Mouse (Mus musculus): ENCODE results near the gene Ppp2r2c.

The Ppp2r2c gene

DNA sequence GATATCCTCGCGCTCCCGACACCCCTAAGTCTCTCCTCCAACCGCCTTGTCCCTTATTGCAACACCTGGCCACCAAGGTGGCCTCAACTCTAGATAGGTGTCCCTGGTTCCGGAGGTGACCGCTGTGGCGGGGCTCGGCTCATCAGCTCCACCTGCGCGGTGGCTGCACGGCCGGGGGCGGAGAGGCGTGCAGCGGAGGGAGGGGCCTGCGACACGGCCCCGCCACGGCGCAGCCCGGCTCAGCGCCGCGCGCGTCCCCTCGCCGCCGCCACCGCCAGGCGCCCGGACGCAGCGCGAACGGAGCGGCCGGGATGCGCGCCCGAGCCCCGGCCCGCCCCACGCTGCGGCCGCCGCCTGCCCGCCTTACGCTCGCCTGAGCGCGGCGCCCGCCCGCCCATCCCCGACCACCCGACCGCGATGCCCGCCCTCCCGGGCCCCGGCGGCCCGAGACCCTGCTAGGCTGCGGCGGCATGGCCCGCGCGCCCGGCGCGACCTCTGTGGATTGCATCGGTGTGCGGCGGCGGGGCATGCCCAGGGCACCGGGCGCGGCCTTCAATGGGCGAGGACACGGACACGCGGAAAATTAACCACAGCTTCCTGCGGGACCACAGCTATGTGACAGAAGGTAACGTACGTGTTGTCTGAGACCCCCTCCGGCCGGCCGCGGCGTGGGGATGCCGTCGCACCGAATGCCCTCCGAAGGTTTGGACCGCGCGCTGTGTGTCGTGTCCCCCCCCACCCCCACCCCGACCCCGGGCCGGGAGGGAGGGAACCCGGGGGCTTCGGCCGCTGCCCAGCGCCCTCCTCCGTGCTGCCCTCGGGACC is at the start of gene Ppp2r2c:
Gene Ppp2r2c, plus strand, starts transcription at position 248 of the 825 bp plus-strand sequence.
- no peak for DNase-seq

DNA sequence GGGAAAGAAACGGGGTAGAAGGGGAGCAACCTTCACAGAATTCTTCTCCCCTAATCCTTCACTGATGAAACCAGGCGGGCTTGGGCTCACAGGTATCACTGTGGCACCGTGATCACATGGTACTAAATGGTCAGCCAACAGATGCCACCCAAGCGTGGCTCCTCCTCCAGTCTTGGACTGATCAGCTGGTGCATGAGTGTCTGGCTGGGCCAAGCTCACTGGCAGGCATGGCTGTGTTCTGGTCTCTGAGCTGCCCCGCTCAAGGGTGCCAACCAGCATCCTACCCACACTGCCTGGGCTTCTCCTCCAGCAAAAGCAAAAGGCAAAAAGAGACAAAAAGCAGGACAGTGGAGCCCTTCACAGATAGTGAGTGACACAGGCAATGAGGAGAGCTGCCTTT is 48.6 kb upstream of the Ppp2r2c start:
- no peak for DNase-seq

DNA sequence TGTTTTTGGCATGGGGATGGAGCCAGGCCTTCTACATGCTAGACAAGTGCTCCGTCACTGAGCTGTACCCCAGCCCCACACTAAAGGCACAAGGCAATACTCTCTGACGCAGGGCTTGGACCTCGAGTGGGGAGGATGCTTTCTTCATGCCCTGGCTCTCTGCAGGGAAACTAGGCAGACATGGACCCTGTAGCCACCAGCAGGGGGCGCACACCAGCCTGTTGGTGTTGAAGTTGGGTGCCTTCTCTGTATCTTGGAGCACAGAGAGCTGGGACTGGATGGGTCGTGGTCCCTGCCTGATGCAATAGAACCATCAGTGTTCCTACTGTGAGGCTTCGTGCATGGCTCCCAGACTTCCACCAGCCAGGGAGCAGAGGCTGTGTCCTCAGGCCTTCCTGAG is 48.2 kb upstream of the Ppp2r2c start:
- DNase-seq: peak; percentile 69

DNA sequence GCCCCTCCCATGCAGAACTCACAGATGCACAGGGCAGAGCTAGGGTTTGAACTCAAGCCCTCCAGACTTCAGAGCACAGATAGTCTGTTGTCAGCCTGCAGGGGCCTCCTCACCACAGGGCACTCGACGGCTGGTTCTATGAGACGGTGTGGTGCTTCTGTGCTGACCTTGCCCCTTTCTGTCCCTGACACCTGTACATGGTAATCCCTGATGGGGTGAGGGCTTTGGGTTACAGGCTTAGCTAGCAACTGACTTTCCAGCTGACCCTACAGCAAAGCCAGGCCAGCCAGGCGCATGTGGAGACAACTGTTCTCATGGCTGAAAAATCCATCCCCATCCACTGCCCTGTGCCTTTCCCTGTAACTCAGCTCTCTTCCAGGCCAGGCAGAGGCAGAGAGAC is 45.4 kb upstream of the Ppp2r2c start:
- no peak for DNase-seq

DNA sequence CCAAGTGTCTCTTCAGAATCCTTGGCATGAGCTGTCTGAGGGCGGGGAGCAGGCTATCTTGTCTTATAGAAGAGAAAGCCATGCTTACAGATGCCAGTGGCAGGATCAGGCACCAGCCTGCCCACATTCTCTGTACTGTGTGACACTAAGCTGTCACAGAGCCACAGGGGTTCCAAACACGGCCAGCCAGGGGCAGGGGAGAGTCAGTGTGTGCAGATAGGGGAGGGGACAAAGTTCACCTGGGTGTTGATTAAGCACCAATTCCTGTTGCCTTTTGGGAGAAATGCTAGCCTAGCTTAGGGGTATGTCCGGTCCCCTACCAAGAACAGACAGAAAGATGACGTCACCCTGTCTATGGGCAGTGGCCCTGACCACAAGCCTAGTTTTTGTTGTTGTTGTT is 39.2 kb upstream of the Ppp2r2c start:
- no peak for DNase-seq

DNA sequence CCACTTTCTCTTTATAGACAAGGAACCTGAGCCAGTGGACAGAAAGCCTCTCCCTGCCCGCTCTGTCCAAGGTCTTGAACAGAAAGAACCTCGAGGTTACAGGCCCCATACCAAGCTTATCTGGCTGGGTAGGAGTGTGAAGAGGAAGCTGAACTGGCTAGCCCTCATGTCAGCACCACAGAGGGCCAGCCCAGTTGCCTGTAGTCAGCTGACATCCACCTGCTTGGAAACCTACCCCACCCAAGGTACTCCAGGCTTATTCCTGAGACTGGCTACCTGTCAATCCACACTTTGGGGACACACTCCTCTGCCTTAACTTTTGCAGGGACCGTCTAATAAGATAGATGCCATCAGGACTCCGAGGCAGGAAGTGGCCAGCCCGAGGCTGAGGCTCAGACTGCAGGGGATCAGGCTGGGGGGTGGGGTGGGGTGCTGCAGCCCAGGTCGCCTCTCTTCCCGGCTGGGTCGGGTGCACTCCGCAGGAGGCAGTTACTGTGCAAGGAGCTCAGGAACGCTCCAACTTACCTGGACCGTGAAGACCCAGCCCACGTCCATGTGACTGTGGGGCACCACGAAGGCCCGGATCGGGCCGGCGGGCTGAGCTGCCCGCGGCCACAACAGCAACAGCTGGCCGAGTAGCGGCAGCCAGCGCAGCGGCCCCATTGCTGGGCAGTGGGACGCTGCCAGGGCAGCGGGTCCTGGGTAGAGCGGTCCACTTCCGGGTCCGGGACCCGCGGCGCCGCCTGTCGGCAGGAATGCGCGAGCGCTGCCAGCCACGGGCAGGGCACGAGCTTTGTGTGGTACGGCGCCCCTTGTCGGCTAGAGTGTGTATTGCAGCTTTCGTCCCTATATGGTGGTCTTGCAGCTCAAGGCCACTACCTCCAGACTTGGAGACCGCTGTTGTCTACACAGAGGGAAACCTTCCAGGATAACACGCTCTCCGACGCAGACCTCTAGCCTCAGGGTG is 38.1 kb upstream of the Ppp2r2c start, which contains the start of gene Man2b2:
Gene Man2b2, minus strand, starts transcription at position 741 of the 967 bp plus-strand sequence.
- DNase-seq: peak; percentile 96

DNA sequence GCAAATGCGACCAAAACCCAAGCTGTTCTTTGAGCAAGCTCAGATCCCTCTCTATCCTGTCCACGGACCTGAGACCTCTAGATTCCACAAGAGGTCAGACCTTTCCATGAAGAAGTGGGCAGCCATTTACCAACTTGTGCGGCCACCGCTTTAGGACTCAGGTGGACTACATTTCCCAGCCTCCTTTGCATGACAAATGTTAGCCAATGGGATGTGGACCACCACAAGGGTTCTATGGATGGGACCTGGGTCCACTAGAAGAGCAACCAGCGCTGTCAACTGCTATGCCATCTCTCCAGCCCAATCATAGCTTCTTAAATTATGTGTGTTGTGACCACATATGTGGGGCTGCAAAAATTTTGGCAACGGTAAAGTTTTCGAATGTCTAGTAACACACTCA is 37.0 kb upstream of the Ppp2r2c start:
- DNase-seq: peak; percentile 47

DNA sequence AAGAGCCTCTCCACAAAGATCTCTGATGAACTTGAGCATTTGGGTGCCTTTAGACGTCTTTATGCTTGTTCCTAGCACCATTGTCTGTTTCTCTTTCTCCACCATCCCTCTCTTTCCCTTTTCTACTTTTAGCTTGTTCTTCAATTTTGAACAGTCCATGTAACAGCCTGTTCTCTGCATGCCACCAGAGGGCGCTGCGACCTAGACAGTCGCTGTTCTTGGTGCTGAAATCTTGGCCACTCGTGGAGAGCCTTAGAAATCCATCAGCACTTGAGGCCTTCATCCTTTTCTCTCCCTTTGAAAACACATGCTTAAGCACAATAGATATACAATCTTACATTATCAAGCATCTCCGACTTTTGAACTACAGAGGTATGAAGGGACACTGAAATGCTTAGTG is 32.4 kb upstream of the Ppp2r2c start:
- DNase-seq: peak; percentile 67

DNA sequence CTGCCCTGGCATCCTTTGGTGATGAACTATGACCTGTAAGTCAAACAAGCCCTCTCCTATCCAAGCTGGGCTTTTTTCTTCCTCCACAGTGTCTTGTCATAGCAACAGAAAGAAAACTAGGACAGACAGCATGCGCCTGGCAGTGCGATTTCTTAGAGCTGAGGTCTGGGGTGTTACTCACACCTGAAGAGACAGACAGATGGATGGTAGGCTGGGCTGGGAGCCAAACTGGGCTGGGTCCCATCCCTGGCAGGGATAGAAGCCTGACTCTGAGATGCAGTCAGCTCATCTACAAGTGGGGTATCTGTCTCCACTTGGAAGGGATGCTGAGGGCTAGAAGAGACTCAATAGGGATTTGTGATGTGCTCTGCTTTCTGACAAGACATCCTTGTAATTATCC is 29.3 kb upstream of the Ppp2r2c start:
- no peak for DNase-seq

DNA sequence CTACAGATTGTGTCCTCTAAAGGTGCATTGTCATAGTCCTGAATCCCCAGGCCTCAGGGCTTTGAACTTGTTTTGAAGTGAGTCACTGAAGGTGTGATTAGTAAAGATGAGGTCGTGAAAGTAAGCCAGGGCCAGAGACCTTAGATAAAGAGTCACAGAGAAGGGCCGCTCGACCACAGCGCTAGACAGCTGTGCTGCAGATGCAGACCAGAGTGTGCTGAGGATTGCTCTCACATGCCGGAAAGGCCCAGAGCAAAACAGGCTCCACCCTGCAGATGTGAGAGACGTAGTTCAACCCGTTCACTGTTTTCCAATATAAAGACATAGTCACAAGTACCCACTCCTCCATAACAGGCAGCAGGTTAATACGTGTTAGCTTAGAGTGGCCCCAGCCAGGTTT is 28.7 kb upstream of the Ppp2r2c start:
- no peak for DNase-seq

DNA sequence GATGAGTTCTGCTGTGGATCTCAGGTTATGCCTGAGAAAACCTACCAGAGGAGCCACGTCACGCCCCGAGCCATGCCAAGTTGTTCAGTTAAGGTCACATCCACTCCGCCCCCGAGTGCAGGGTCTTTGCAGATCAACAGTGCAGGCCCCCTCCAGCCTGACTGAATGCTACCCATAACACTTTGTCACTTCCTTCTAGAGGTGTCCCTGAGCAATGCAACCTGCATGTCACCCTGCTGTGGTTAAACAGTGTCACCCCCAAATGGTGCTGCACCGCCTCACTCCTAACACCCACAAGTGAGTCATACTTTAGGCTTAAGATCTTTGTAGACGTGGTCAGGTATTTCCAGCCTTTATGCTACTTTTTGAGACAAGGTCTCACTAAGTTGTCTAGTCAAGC is 28.2 kb upstream of the Ppp2r2c start:
- no peak for DNase-seq

DNA sequence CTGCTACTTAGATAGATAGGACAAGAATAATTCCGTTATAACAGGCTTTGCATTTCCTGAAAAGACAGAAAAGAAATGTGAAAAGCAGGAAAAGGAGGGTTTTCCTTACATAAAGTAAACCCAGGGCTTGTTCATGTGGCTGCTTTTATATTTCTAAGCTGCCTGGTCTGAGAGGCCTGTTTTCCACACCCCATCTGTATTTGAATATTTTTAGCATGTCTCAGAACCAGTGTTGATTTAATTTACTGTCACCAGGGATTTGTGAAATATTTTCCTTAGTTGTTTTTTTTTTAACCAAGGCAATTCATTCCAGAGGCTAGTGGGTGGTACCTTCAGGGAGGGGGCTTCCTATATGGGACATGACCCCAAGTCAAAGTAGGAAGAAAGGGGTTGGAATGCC is 26.6 kb upstream of the Ppp2r2c start:
- DNase-seq: no peak

DNA sequence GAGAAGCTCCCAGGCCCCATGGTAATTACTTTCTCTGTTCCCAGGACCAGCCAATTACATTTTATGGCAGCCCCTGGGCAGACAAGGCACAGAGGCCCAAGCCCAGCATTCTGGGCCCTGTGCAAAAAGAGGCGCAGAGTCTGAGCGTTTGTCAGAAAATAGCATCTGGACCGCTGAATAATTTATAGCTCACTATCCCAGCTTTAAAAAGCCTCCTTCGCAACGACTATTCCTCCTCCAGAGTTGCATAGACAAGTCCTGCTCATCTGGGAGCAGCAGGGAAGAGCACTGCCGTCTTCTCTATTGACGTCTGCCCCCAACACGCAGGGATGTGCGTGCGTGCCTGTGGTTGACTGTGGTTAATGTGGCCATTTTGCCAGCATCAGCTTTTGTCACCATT is 23.8 kb upstream of the Ppp2r2c start:
- DNase-seq: no peak

DNA sequence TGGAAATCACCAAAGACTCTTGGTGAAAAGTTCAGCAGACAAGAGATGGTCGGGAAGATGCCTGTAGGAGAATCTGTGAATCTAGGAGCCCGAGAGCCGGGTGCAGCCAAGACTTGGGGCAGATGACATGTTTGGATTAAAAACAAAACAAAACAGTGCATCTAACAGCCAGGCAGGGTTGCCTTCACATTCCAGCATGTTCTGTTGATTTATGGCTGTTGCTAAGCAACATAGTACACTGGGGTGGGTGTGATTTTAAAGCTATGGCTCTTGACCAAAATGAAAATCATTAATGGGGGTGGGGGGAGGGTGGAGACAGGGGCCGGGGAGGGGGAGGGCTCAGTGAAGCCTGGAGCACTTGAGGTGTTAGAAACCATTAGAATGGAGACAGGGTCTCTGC is 16.7 kb upstream of the Ppp2r2c start:
- DNase-seq: no peak

DNA sequence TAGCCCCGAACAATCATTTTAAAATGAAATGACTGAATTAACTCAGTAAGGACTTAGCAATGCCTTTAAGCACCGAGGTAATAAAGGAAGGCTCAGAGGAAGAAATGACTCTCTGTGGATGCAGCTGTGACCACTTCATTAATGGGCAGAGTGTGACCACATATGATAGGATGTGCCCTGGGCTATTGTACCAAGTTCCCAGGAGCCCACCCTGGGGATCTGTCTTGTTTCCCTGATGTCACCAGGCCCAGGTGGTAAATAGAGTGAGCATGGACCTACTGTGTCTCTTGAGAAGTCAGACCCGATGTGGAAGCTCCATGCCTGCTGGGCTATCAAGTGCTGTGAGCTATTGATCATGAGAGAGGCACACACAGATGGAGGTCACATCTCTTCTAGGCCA is 13.1 kb upstream of the Ppp2r2c start:
- no peak for DNase-seq

DNA sequence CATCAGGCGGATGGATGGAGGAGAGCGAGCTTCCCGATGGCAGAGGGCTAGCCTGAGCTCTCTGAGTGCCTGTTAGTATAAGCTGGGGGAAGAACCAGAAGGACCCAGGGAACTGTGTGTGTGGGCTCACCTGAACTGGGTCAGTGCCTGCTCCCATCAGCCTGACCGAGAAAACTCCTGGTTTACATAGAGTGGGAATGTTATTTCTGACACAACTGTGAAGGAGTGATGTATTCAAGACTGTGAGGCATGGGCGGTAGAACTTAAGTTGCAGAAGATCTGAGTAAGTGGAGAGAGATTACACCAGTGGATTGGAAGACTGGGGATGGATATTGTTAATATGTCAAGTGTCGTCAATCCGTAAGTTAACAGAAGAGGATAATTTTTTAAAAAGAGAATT is 11.8 kb upstream of the Ppp2r2c start:
- DNase-seq: no peak

DNA sequence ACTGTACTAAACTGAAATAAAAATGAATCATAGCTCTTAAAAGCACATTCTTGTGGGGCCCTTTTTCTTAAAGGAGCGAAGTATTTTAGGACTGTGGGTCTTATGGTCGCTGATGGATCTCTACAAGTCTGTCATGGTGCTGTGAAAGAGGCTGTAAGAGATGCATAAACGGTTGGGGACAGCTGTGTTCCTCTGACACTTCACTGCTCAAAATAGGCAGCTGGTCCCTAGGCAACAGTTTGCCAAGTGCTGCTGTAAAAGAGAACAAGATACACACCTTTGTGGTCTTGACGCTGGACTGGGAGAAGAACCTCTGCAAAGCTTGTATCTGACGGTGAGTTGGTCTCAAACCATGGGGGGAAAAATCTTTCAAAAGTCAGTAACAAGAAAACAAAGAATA is 10.8 kb upstream of the Ppp2r2c start:
- no peak for DNase-seq

DNA sequence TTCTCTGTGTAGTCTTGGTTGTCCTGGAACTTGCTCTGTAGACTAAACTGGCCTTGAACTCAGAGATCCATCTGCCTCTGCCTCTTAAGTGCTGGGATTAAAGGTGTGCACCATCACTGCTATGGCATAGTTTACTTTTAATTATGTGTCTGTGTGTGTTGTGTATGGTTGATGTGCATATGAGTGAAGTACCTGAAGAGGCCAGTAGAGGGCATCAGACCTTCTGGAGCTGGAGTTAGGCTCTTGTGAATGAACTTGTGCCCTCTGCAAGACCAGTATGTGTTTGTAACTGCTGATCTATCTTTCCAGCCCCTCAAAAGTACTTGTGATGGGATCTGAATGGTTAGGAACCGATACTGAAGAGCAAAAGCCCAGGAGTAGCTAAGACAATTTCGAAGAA is 7.2 kb upstream of the Ppp2r2c start:
- no peak for DNase-seq

DNA sequence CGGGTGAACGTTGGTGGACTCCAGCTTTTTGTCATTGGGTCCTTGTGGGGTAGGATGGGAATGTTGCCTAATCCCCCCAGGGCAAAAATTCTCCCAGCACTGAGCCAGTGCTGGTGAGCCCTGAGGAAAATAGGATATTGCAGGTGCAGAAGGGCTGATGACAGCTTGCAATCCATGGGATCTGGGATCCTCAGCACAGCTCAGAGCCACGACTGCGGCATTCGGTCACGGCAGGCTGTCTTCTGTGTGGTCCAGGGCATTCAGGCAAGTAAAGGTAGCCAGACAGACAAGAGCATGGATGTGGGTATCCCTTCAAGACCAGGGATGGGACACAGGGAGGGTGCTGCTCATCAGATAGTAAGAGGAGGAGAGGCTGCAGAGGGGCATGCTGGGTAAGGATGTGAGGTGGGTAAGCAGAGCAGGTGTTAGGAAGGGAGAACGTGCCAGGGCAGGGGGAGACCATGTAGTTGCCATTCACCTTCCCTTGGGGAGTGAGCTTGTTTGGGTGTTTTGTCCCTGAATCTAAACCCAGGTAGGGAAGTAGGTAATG is 1.5 kb upstream of the Ppp2r2c start:
- no peak for DNase-seq

DNA sequence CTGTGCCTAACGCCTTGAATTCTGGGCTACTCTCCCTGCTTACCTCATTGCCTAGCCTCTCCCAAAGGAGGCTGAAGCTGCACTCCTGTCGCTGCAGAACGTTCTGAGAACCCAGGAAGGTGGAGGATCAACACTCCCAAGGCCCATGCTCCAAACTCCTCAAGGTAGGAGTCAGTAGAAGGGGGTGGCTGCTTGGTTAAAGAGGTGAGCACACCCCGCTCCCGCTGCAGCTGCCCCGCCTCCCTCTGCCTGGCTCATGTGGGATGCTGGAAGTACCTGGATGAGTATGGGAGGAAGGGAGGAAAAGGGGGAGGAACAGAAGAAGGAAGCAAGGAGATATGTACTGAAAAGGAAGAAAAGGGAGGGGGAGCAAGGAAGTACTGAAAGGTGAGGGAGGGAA is 752 bp upstream of the Ppp2r2c start:
- DNase-seq: no peak

DNA sequence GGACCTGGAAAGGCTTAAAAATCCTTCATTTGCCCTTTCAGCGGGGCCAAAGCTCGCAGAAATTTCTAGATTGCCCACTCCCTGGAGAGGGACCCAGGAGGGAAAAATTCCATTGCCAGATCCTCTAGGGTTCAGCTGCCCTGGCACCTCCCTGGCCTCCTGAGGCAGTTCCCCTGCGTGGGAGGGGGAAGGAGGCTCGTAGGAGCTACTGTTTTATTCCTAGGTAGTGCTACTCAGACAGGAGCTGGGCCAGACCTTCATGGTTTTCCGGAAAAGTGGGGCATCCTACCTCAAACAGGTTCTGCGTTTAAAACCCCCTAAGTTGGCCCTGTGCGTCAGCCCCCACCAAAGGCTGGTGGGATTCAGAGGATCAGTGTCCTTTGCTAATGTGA is 869 bp downstream of the Ppp2r2c start:
- DNase-seq: no peak

DNA sequence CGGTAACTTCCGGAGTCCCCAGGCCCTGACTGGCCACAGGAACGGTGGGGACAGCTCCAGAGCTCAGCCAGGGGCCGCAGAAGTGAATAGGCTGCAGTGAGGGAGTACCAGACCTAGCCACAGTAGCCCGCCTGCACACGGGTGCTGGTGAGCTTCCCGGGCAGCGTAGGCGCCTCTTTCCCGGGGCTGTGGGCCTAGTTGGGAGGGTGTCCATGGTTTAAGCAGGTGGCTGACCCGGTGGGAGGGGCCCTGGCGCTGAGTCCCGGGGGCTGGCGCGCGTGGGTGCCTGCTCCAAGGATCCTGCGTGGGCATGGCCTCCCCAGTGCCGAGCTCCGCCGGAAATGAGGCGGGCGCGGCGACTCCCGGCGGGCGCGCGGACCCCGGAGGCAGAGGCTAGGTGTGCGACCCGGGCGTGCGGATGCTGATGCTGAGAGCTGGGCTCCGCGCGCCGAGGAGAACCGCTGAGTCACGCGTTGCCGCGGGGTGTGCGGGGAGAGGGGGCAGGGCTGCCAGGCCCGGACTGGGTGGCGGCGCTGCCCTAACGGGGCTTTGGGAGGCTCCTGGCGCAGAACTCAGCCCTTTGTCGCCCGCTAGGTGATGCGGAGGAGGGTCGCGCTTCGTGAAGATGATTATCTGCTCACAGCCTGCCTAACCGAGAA is 1.4 kb downstream of the Ppp2r2c start:
- DNase-seq: no peak

DNA sequence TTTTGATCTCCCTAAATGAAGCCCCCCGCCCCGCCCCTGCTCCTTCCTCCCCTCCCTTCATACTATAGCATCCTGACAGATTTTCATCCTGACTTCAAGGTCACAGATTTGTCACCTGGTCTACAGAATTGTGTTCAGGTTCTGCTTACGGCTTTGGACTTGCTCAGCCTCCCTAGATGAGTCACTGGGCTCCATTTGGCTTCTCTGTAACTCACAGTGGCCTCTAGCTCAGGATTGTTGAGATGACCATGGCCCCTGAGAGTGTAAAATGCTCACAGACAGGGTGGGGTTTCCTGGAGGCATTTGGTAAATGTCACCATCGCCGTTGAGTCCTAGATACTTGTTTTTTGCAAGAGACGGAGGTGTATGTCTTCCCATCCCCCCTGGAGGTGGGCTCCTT is 2.6 kb downstream of the Ppp2r2c start:
- no peak for DNase-seq
